Mouse (Mus musculus) small intestine, adult 2 months (tissue): Measurements from ENCODE around the gene Ppard. TPM values are rescaled to one million over a fixed set of nuclear protein-coding genes. Genes with fewer than 3 reads are reported as not detected.

Source experiments
- H3K27ac ChIP-seq: fragments of 200-500 bp; 2 replicates; pipeline ENCODE4 v1.5.1; 2012; ENCODE audit warnings: low read depth, low read length, control low read depth, inconsistent platforms; ENCODE audit not compliant: insufficient read depth
- H3K27me3 ChIP-seq: fragments of 200-500 bp; 2 replicates; pipeline ENCODE4 v1.6.1; 2012; ENCODE audit warnings: mild to moderate bottlenecking, moderate library complexity, low read length, inconsistent platforms; ENCODE audit not compliant: control insufficient read depth, insufficient read depth
- H3K36me3 ChIP-seq: fragments of 200-500 bp; 2 replicates; pipeline ENCODE4 v1.6.1; 2012; ENCODE audit warnings: mild to moderate bottlenecking, low read length, control low read depth, inconsistent platforms; ENCODE audit not compliant: control insufficient read depth, insufficient read depth
- H3K4me1 ChIP-seq: fragments of 200-500 bp; 2 replicates; pipeline ENCODE4 v1.6.1; 2012; ENCODE audit warnings: low read length, inconsistent platforms, mixed read lengths; ENCODE audit not compliant: control insufficient read depth, insufficient read depth, insufficient read length
- H3K4me3 ChIP-seq: fragments of 200-500 bp; 2 replicates; pipeline ENCODE4 v1.5.1; 2012; ENCODE audit warnings: low read depth, mild to moderate bottlenecking, control low read depth, inconsistent platforms, low read length, moderate library complexity
- CTCF ChIP-seq: fragments of 200-500 bp; IDR thresholded peaks from 2 replicates; pipeline ENCODE4 v1.5.1; 2012; ENCODE audit warnings: low read depth, mild to moderate bottlenecking, control low read depth, inconsistent platforms, low read length, moderate library complexity, mixed read lengths; ENCODE audit not compliant: insufficient replicate concordance, insufficient read length; ENCODE audit errors: extremely low read depth
- POLR2A ChIP-seq: fragments of 200-500 bp; IDR thresholded peaks from 2 replicates; pipeline ENCODE4 v1.6.1; 2012; ENCODE audit warnings: low read depth, mild to moderate bottlenecking, control low read depth, inconsistent platforms, low read length, moderate library complexity
- WGBS: fragments of 180-500 bp; shearing (Covaris S2); methylation state at CpG from one replicate; pipeline ENCODE4 v1.1.7; 2018; 5-methylcytosine and 5-hydroxymethylcytosine counted together
- polyA plus RNA-seq: library from polyadenylated mRNA; depleted of rRNA; stranded (reverse); fragments of >200 nt; gene quantifications from 2 replicates; pipeline ENCODE4 v1.2.3, GENCODE M21; 2012

Gene Ppard
- polyA plus RNA-seq, 1 experiment, result 203 TPM

DNA sequence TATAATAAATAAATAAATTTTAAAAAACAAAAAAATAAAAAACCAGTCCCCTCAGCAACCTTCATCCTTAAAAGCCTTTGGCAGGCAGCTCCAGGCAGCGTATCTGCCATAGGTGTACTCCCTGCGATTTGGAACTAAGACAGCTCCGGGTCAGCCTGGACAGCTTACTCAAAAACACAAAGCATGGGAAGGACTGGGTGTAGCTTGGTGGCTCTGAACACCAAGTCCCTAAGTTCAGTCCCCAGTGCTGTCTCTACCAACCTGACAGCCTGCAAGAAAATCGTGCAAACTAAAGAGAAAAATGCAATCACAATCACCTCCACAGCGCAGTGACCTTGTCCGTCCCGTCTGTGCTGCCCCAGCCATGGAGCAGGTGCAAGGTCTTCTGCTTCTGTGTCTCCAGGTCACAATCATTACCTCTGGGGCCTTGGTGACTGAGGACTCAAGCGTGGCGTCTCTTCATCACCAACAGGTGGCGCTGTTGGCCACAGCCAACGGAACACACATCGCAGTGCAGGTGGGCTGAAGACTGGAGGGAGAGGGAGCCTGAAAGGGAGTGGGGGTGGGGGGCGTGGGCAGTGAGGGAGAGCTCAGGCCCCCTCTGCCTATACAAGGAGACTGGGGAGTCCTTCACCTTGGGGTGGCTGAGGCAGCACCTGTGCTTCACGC is 28.3 kb upstream of the Ppard start:
- no peaks in the 10 kb centered on the region for H3K4me1 ChIP-seq
- H3K36me3 ChIP-seq, result peaks cover 5% of the 10 kb centered on the region; the same call in 1 of the 2 replicates
- 39% methylated on average over 14 of the region's 14 CpGs for WGBS
- no peak overlapping the region for H3K27ac ChIP-seq
- H3K4me3 ChIP-seq, result no peak overlapping the region
- TF ChIP-seq POLR2A (no peak), CTCF (peak; percentile 78)
- no peaks in the 10 kb centered on the region for H3K27me3 ChIP-seq

DNA sequence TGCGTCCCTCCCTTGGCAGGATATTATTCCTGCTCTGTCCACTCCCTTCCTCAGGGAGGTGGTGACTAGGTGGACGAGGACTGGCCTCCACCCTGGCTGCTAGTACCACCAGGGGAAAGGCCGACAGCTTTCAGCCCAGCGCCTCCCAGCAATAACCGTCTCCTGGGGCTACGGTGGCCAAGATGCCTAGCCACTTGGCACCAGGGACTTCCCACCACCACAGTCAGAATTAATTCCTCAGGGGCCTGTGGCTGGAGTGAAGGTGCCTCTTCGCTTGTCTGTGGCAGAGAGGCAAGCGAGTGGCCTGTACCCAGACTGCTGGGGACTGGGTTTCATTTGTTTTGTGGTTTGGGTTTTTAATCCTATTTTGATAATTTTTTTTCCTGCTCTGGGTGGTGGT is 27.1 kb upstream of the Ppard start:
- WGBS, result 89% methylated on average over 8 of the region's 8 CpGs

DNA sequence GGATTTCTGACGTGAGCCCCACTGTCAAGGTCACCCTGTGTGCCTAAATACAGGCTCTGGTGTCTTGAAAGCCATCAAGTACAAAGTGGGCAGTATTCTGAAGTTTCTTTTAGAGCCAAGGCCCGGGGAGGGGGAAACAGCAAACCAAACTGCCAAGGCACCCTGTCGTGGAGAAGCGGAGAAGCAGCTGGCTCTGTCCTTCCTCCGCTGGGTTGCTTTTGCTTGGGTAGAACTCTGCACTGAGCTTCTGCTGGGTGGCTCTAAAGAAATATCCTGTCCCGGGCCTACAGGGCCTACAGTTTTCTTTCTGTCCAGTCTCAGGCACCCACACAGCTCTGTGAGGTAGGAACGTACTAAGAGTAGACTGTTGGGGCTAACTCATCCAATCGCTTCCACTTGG is 25.4 kb upstream of the Ppard start:
- TF ChIP-seq CTCF (no peak), POLR2A (no peak)
- H3K4me3 ChIP-seq, result no peak overlapping the region
- peak overlapping the region; percentile 30; the same call in 1 of the 2 replicates for H3K27ac ChIP-seq
- H3K27me3 ChIP-seq, result no peaks in the 10 kb centered on the region
- WGBS, result 75% methylated on average over 8 of the region's 8 CpGs
- no peaks in the 10 kb centered on the region for H3K4me1 ChIP-seq
- no peaks in the 10 kb centered on the region; the same call in 1 of the 2 replicates for H3K36me3 ChIP-seq

More for the DNA sequence above, 27.1 kb upstream of the Ppard start:
- no peak overlapping the region for H3K4me3 ChIP-seq
- TF ChIP-seq CTCF (no peak), POLR2A (no peak)
- H3K27me3 ChIP-seq, result no peaks in the 10 kb centered on the region
- peaks cover 5% of the 10 kb centered on the region; the same call in 1 of the 2 replicates for H3K36me3 ChIP-seq
- H3K27ac ChIP-seq, result no peak overlapping the region
- no peaks in the 10 kb centered on the region for H3K4me1 ChIP-seq

DNA sequence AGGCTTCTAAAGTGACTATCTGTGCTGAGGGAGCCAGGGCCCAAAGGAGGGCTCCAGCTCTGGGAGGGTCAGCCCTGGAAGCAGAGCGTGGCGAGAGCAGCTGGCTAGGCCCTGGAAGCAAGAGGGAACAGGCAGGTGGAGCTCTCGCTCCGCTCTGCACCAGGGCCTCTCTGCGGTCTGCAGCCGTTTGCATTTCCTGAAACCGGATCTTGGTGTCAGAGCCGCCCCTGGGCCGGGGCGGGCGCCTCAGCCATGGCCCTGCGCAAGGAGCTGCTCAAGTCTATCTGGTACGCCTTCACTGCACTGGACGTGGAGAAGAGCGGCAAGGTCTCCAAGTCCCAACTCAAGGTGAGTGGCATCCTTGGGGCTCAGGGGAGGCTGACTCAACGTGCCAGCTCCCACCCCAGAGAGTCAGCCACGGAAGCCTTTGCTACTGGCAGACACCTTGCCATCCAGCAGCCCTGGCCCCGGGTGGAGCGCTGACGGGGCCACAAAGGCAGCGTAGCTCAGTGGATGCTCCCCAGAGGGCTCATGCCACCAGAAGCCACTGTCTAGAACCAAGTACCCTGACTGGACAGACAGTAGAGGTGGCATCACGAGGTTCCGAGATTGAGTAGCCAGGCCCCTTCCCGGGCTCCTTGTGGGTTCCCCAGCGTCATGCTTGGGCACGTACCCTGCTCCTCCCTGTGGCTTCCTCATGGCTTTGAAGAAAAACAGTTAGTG is 24.7 kb upstream of the Ppard start, which contains the start of gene Def6:
TSS of gene Def6 (plus strand) at position 188 of the 723 bp plus-strand sequence.
- Histone ChIP-seq H3K4me3 (peak within 1 kb of the TSS; percentile 73), H3K27ac (peak within 1 kb of the TSS; percentile 70), H3K27me3 (no peaks in the 10 kb centered on the region), H3K36me3 (no peaks in the 10 kb centered on the region; the same call in 1 of the 2 replicates), H3K4me1 (peaks cover 3% of the 10 kb centered on the region; the same call in 1 of the 2 replicates)
- no peak for TF ChIP-seq POLR2A
- peak; percentile 48 for TF ChIP-seq CTCF
- 21% methylated on average over 26 of the region's 26 CpGs for WGBS

DNA sequence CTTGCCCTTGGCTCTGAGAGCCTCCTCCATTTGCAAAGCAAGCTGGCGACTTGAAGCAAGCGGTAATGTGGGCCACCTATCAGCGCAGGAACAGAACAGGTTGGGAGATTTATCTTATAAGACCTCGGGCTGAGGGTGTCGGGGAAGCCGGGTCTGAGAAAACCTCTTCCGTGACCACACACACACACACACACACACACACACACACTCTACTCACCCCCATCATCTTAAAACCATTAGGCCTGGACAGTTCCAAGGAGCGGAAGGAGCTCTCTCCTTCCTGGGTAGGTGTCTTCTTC is 24.2 kb upstream of the Ppard start:
- Histone ChIP-seq H3K36me3 (no peaks in the 10 kb centered on the region), H3K27me3 (no peaks in the 10 kb centered on the region), H3K4me1 (peaks cover 3% of the 10 kb centered on the region; the same call in 1 of the 2 replicates), H3K4me3 (peak overlapping the region; percentile 73), H3K27ac (peak overlapping the region; percentile 70)
- TF ChIP-seq CTCF (no peak), POLR2A (no peak)
- 81% methylated on average over 8 of the region's 8 CpGs for WGBS

DNA sequence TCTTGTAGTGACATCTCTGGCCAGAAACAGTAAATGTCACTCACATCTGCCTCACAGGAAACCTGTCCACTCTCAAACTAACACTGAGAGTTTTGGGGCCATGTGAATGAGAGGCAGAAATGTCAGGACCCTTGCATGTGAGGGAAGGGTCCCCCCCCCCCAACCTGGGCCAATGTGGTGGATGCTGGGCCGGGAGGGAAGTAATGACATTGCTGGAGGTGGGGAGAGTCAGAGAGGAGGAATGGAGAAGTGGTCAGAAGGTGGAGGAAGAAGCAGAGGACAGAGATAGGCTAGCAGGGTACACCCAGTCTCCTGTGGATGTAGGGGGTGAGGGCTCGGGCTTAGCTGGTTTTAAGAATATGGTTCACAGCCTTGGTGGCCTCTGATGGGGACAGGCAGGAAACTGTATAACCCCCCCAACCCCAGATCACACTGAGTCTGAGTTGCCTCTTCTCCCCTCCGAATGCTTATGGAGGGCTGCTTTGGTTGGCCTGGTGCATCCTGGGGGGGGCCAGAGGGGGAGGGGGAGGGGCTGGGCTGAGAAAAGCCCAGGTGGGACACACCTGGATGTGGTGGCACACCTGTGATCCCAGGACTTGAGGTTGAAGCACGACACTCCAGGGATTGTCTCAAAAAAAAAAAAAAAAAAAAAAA is 22.9 kb upstream of the Ppard start:
- H3K27me3 ChIP-seq, result no peaks in the 10 kb centered on the region
- peaks cover 3% of the 10 kb centered on the region; the same call in 1 of the 2 replicates for H3K4me1 ChIP-seq
- no peaks in the 10 kb centered on the region for H3K36me3 ChIP-seq
- peak overlapping the region; percentile 54 for H3K27ac ChIP-seq
- peak overlapping the region; percentile 38 for H3K4me3 ChIP-seq
- TF ChIP-seq POLR2A, result no peak
- TF ChIP-seq CTCF, result no peak
- 56% methylated on average over 4 of the region's 4 CpGs for WGBS

DNA sequence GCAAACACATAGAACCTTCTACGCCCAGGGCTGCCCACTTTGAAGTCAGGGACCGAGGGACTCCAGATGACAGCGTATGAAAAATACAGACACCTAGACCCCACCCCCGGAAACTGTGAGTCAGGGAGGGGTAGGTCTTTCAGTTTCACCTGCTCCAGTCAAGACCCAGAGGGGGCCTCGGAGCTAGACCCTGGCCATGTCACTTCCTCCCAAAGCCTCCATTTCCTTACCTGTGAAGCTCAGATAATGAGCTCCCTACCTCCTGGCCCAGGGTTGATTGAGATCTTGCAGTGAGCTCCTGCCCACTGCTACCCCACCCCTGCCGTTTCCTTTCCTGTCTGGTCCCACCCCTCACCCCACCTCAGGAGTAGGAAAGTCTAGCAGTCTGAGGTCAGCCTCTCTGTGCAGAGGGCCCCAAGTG is 20.6 kb upstream of the Ppard start:
- Histone ChIP-seq H3K4me1 (peaks cover 3% of the 10 kb centered on the region; the same call in 1 of the 2 replicates), H3K4me3 (no peak overlapping the region), H3K36me3 (no peaks in the 10 kb centered on the region), H3K27ac (peak overlapping the region; percentile 70), H3K27me3 (no peaks in the 10 kb centered on the region)
- no peak for TF ChIP-seq CTCF
- TF ChIP-seq POLR2A, result no peak
- 66% methylated on average over 6 of the region's 6 CpGs for WGBS
